Mouse (Mus musculus): ENCODE data around the gene Ubxn10.
A peak's percentile ranks its signal among the peaks of the same experiment; 100 is the strongest.

The Ubxn10 gene

DNA sequence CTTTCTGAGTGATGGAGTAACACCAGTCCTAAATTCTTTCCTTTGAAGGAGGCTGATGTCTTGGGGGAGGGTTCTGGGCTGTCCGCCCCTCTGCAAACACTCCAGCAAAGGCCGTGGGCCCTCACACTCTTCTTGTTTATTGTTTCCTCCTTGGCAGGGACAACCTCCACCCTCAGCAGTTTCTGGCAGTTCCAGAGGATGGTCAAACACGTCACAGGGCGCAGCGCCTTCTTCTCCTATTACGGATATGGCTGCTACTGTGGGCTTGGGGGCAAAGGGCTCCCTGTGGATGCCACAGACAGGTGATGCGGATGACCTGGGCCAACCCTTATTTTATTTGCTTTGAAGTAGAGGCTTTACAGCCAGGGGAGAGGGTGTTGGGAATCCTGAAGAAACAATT lies 2.9 kb downstream of the Ubxn10 start:
- no peak for DNase-seq (ENCODE audit: low spot score in 2 of 2)

DNA sequence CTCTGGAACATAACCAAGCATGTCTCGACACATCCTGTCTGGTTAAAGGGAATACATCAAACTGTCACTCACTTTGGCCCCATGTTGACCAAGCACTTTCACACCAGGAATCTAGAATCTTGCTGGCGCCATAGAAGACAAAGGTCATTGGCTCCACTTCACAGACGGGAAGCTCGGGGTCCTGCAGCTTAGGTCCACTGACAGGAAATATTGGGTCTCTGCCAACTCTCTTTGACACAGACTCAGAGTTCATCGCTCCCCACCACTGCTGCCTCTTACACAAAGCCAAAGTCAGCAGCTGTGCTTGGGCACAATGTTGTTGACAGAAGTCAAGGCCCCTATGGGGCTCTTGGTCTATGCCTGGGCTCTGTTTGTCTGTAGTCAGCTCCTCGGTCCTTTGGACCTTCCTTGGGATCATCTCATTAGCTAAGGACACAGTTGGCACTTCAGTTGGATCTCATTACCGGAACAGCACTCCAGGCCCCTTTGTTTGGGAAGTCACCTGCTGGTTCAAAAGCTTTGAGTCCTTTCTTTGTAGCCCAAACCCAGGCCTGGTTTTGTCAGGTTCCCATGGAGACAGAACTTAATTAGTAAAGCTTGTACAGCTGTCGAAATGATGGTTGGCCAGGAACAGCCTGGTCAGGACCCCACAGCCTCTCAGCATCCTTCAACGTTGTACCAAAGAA lies 7.8 kb downstream of the Ubxn10 start:
- DNase-seq (ENCODE audit: low spot score in 2 of 2): no peak

DNA sequence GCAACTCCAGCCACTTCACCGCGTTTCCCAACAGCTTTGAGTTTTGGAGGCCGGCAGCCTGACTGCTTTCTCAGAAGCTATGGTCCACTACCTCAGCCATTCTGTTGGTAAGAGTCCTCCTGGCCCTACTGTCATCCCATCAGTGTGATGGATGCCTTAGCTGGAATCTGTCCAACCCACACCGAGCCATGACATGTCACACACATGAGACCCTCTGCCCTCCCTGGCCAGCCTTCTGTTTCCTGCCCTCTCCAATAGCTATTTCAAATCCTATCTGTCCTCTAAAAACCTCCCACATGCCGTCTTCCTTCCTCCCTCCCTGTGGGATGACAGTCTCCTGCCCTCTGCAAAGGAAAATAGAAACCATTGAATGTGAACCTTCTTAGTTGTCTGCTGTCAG lies 11.2 kb downstream of the Ubxn10 start:
- no peak for DNase-seq (ENCODE audit: low spot score in 2 of 2)

DNA sequence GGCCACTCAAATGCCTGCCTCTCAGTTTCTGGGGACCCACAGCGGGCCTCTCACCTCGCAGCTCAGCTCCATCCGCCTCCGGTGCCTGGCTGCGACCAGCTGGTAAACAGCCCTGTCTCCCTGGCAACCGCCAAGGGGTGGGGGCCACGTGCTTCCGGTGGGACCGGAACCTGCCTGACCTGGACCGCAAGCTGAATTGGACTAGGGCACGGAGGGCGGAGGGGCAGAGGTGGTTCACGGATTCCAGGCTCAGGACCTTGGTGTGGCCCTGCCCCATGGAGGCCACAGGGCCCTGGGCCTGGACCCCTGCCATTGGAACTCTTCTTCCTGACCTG lies 11.9 kb downstream of the Ubxn10 start:
- peak in 1 of 2 experiments; percentile 62 for DNase-seq (ENCODE audit: low spot score in 2 of 2)

DNA sequence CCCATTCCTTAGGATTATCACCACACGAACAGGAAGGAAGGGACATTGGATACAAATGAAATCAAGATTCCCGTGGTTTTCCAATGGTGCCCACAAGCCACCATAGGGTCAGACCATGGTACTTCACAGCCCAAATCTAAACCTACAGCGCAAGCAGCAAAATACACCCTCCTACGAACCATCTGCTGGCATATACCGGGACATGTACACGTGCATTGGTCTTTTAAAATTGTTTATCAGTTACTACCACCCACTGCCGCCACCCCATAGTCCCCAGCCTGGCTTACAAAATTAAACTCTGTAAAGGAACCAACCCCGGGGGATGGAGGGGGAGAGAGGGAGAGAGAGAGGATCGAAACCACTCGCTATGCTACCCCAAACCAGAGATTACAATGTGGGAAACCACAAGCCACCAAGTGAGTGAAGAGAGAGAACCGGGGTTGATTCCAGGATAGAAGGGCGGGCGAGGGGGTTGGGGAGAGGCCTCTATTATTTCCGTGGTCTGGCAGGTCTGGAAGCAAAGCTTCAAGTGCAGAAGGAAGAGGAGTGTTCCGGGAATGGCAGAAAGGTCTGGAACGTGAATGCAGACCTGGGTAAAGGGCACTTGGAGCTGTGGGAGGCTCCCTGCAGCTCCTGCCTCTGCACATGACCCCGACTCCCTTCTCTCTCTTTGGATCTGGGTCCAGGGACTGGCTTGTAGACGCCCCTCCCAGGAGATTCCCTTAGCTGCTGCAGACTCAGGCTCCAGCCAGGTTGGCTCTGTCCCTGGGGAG lies 12.4 kb downstream of the Ubxn10 start, which contains the start of gene Pla2g2c:
TSS of gene Pla2g2c (plus strand) at position 439 of the 773 bp plus-strand sequence.
- no peak for DNase-seq (ENCODE audit: low spot score in 2 of 2)

DNA sequence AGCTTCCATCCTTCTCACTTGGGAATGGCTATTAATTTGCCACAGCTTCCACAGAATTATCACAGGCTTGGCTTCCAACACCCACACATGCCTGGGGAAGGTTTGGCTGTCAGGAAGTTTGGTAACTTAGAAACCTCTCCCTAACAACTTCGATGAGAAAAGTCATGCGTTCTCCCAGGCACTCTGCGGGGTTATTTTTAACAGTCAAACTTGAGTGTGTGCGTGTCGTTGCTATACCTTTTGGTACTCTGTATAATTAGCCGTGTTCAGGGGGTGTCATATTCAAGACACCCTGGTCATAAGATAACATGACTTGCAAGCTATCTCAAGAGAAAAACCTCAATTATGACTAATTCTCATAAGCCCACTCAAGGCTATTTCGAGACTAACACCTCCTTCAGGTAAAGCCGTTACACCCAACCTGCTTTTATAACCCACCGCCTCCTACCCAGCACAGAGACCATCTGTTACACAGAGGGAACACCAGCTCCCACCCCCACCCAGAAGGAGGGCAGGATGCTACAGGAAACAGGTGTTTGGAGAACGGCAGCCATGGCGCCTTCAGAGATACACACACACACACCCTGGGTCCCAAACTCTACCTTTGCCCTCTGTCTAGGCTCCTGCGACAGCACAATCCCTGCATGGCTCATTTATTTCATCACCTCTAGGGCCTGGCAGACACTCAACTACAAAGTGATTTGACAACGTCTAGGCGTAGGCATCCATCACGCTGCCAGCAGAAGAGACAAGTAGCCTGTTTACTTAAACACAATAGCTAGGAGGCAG lies 13.3 kb downstream of the Ubxn10 start:
- DNase-seq (ENCODE audit: low spot score in 2 of 2): peak; percentile 64 to 77

DNA sequence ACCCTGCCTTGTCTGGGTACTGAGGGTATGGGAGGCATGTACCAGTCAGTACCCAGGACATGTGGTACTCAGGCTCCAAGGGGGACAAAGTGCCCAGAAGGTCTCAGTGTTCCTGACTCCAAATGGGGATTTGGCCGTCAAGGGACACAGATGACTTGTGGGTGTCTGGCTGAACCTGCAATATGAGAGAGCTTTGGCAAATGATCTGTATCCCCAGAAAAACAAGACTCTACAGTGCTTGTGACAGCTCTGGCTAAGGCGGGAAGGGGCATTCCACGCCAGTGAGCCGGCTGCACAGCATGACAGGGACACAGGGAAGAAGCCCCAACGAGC lies 17.7 kb downstream of the Ubxn10 start:
- no peak for DNase-seq (ENCODE audit: low spot score in 2 of 2)

DNA sequence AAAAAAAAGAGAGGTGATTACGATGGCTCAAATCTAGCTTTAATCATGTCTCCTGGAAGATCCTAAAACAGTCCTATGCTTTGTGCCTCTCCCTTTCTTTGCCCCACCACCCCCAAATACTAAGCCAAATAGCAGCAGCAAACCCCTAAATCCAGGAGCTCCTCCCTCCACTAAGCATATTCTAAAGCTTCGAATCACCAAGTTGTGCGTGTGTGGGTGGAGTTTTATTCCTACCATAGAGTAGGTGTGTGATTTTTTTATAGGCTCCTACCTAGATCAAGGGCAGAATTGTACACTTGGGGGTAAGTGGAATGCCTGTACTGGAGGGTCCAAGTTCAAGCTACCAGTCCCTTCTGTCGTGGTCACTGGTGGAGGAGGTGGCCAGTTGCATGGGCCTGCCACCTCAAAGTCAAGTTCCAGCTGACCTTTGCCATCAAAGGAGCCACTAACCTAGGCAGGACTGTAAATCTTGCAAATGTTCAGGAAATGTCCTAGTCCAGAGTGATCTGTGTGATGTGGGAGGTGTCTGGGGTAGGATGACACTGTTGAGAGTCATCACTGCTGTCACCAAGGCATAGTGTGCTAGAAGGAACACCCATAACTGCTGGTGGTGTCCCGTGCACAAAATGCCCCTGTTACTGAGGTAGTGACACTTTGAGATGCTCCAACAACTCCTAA lies 18.2 kb downstream of the Ubxn10 start:
- no peak for DNase-seq (ENCODE audit: low spot score in 2 of 2)

DNA sequence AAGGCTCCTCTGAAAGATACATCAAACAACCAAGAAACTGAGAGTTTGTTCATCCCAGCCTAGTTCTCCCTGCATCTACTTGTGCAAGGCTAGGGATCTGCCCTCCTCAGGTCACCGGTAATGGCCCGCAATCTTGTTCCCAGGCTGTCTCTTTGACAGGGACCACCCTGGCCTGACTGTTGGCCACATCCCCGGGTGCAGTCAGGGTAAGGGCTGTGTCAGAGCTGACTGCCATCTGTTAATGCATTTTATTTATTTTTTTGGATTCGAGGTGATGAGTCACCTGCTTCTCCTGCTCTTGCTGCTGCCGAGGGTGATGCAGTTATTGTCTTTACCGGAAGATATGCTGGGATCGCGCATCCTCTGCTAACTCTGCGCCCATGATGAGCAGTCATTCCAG lies 20.3 kb downstream of the Ubxn10 start:
- no peak for DNase-seq (ENCODE audit: low spot score in 2 of 2)

DNA sequence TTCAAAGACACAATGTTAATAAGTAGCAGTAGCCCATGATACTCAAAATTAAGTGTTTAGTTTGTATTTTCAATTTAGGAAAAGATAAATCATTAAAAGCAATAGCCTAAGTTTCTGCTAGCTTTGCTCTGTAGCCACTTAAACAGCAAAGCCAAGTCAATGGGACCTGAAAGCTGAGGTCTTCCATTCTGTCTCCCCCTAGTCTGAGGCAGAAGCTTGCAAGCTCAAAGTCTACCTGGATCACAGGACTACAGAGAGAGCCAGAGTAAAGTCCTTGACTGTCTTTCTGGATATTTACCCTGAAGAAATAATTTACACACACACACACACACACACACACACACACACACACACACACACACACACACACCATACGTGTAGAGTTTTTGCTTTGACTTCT lies 22.8 kb downstream of the Ubxn10 start:
- no peak for DNase-seq (ENCODE audit: low spot score in 2 of 2)

DNA sequence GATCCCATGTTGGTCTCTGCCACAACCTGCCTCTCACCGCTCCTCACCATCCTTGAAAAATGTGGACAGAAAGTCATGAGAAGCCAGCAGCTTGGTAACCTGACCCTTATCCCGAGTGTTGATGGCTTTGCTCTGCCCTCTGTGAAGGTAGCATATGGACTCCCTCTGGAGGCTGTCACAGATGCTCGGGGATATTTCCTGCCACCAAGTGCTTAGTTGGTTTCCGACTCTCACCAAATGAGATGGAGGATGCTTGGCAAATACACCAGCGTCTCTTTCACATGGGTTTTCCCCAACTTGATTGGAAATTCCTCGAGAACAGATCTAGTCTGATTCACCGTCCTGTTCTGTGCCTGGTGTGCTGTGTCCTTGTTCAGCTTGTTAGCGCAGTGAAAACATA lies 24.3 kb downstream of the Ubxn10 start:
- DNase-seq (ENCODE audit: low spot score in 2 of 2): no peak

DNA sequence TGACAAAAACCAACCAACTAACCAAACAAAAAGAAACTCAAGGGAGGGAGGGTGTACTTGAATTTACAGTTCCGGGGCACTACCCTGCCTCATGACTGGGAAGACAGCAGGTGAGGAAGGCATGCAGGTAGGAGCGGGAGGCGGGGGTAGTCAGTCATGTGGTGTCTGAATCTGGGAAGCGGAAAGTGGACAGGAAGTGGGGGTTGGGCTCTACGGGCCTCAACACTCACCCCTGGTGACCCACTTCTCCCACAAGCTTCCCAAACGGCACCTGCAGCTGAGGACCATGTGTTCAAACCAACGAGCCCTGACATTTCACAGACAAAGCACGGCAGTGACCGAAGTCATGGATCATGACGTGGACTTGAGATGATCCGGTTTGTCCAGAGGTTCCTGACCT lies 24.9 kb downstream of the Ubxn10 start:
- DNase-seq (ENCODE audit: low spot score in 2 of 2): no peak

DNA sequence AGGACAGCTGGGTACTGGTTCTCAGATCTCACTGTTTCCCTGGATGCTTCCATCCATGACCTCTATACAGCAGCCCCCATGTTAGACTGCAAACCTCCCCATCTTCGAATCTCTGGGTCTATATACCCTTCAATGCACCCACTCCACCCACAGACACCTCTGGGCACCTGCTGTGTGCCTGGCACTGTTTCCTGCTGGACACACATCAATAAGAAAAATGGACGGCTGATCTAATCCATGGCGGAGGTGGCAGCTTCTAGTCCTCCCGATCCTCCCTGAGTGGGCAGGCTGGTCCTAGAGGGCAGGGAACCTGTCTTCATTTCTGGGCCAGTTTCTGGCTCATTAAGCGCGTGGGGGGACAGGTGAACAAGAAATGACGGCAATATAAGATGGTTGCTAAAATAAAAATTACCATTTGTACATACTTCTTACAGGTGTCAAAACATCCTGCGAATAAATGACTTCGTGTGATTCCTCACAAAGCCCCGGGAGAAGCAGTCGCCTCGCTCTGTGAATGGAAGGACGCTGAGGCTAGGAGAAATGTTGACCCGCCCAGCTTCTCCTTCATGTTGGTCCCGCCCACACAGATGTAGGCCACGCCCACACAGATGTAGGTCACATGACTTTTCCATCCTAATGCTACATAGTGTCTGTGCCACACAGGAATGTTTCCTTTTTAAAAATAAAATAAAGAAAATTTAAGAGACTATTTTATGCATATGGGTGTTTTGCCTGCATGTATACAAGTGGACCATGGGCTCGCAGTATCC lies 25.7 kb downstream of the Ubxn10 start:
- DNase-seq (ENCODE audit: low spot score in 2 of 2): no peak

DNA sequence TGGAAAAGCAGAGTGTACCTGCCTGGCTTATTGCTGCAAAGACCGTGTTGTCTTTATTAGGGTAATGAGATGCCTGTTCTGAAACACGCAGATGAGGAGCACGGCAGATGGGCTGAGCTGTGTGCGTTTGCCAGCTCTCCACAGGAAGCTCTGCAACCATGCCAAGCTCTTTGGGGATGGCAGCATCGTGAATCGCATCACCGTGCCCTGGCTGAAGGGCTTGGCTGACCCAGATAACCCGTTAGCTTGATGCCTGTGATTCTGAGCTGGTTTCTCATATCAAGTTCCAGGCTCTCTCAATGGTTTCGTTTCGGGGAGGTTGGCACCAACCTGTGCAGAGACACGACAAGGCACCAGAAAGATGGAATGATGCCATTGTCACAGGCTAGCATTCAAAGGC lies 26.3 kb downstream of the Ubxn10 start:
- DNase-seq (ENCODE audit: low spot score in 2 of 2): no peak

DNA sequence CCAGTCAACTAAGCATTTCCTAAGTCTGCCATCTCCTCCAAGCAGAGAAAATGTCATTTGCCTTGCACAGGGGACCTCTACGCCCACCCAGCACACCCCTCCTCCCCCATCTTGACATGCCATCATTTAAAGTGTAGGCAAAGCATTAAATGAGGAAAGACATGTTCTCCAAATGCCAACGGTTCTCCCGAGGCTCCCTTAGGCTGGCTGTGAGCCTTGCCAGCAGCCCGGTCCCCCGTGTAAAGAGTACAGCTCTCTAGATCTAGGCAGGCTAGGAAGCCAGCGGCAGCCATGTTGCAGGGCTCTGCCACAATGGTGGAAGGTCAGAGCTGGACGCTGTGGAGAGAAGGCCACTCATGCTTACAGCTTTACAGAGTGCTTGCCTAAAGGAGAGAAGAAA lies 27.0 kb downstream of the Ubxn10 start:
- no peak for DNase-seq (ENCODE audit: low spot score in 2 of 2)

DNA sequence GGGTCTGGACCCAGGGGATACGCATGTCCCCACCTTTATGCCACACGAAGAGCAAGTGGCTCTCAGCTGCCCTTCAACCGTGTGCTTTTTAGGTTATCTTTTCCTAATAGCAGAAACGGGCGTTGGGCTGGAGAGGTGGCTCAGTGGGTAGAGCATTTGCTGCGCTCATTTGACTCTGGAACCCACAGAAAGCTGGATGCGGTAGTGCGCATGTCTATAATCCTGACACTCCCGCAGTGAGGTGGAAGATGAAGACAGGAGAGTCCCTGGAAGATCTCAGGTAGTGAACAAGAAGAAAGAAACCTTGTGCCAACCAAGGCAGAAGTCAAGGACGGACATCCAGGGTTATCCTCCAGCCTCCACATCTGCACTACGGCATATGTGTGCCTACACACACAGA lies 27.7 kb downstream of the Ubxn10 start:
- no peak for DNase-seq (ENCODE audit: low spot score in 2 of 2)

DNA sequence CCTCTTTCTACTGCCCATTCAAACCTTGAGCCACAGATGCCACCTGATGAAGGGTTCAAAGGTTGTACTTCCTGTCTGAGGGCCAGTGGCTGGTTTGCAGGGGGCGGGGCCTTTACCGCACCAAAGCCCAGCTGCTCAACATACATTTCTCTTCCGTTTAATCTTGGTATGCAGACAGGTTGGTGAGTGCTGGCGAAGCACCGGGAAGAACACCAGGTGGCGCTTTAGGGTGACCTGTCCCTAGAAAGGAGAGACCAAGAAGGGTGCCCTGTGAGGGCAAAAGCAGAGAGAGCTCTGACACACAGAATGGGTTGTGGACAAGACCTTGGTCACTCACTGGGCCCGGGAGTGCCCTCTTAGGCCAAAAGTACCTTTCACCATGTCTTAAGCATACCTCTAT lies 28.3 kb downstream of the Ubxn10 start:
- DNase-seq (ENCODE audit: low spot score in 2 of 2): peak in 1 of 2 experiments; percentile 57

DNA sequence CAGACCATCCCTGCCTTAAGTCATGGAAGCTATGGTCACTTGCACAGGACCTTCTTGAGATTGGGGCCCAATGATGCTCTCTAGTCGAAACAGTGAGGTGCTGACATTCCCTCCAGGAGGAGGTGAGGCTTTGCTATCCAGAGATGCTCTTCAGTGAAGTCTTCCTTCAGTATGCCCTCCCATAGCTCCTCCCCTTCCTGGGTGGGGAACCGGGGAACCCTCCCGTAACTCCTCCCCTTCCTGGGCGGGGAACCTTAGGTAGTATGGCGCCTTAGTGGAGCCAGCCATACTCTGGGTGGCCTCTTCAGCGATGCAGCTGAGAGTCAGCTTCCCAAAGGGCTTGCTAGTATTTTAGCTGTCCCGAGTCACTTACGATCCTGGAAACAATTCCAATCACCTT lies 30.3 kb downstream of the Ubxn10 start:
- no peak for DNase-seq (ENCODE audit: low spot score in 2 of 2)

DNA sequence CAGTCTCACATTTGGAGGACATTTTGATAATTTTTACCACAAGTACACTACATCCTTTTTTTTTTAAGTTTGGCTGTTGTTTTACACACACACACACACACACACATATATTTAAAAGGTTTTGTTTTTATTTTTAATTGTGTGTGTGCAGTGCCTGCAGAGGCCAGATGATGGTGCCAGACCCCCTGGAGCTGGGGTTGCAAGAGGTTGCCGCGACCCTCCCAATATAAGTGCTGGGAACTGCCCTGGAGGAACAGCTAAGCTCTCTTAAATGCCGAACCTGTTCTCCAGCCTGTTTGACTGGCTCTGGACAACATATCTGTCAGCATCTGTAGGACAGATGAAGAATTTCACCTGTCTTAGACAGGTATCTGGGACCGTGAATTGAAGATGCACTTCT lies 32.8 kb downstream of the Ubxn10 start:
- DNase-seq (ENCODE audit: low spot score in 2 of 2): no peak

DNA sequence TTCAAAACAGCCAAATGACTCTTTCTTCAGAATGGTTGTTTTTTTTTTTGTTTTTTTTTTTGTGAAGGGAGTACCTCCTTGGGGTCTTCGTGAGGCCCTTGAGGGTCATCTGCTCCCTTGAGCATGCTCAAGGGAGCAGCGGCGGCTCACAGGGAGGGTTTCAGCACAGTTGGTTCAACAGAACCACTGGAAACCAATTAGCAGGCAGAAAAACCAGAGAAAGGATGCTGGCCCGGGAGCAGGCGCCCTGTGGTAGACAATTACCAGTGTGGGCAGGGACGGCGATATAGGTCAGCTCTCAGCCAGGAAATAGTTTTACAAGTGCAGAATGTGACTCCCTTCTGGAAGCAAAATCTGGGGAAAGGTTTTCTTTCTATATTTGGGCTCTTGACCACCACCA lies 33.4 kb downstream of the Ubxn10 start:
- DNase-seq (ENCODE audit: low spot score in 2 of 2): no peak

DNA sequence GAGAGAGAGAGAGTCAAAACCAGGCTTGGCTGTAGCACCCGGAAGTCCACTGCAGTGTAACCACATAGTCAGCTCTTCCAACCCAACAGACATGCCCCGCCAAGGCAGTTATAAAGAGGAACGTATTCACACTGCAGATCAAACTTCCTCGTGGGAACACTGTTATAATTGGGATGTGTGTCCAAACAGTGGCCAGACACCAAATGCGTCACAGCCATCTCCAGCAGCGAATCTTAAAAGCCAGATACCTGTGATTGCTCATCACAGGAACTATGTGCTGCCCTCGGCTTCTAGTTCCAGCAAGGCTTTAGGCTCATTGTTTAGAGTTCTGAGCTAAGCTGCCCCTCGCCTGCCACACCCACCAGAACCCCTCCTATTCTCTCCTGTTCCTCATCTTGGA lies 34.4 kb downstream of the Ubxn10 start:
- DNase-seq (ENCODE audit: low spot score in 2 of 2): no peak

DNA sequence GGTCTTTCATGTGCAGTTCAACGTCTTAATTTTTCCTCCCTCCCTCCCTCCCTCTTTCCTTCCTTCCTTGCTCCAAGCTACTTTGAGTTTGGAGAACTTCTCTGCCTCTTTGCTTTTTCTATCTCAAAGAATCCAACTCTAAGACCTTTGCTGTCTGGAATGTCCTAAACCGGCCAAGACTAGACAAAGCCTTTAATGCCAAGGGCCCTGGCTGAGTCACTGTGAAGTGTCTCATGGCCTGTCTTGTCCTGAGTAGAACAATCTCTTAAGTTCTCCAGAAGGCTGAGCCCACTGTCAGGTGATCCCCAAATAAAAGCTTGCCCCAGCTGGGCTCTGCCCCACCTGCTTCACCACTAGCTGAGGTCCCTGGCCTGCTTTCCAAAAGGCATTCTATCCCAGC lies 34.9 kb downstream of the Ubxn10 start:
- DNase-seq (ENCODE audit: low spot score in 2 of 2): no peak

Measured in frontal cortex, postnatal 14 days (tissue).